Mouse (Mus musculus) cerebellum, adult 9-11 months (tissue): Measurements from ENCODE around the gene Slc13a5.

Source experiments
- DNase-seq: peaks from one replicate; pipeline ENCODE4 v3.0.0; 2022

Gene Slc13a5

DNA sequence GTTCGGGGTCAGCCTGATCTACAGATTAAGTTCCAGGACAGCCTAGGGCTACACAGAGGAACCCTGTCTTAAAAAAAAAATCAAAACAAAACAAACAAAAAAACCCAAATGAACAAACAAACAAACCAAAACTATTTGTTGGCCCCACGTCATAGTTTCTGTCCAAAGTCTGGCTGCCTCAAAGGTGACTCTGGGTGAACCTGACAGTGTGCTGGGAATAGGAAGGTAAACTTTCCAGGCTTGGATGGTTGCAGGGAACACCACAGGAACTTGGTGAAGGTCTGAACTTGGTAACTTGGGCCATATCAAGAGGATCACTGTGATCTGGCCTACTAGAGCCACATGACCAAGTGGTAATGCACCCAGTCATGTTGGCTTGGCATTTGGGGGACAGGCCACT, 10.6 kb downstream of the Slc13a5 start:
- no peak for DNase-seq

DNA sequence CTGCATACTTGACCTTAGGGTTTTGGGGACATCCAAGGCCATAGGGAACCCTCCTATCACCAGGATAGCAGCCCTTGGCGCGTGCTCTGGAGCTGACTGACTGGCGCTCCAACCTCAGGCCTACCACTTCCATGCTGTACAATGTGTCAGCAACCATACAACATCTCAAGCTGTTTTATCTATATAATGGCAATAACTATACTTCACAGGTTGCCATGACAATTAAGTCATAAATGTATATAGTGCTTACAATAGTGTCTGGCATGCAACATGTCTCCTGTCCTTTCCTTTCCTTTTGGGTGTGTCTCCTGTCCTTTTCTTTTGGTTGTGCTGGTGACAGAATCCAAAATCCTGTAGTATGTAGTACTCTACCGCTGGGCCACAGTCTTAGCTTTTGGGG, 11.4 kb downstream of the Slc13a5 start:
- DNase-seq: no peak

DNA sequence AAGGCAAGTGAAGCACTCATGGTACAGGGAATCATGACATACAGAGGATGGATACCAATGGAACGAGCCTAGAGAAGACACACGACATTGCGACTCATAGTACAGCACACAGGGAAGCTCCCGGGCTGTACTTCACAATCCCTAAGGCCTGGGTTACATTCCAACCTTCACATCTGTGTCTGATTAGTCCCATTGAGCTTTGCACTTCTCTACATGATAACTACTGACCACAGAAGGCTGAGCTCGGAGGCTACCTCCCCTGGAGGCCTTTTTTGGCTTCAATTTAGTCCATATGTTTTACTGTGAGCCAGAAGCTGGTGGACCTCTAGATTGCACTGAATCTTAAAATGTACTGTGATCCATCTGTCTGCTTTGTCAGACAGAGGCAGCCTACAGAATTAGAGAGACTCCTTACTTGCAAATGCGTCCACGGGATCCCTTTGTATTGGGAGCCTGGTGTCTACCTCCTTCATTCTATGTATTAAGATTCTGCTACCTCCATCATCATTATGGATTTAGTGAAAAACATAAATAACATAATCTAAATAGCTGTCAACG, 21.7 kb downstream of the Slc13a5 start:
- DNase-seq: no peak

DNA sequence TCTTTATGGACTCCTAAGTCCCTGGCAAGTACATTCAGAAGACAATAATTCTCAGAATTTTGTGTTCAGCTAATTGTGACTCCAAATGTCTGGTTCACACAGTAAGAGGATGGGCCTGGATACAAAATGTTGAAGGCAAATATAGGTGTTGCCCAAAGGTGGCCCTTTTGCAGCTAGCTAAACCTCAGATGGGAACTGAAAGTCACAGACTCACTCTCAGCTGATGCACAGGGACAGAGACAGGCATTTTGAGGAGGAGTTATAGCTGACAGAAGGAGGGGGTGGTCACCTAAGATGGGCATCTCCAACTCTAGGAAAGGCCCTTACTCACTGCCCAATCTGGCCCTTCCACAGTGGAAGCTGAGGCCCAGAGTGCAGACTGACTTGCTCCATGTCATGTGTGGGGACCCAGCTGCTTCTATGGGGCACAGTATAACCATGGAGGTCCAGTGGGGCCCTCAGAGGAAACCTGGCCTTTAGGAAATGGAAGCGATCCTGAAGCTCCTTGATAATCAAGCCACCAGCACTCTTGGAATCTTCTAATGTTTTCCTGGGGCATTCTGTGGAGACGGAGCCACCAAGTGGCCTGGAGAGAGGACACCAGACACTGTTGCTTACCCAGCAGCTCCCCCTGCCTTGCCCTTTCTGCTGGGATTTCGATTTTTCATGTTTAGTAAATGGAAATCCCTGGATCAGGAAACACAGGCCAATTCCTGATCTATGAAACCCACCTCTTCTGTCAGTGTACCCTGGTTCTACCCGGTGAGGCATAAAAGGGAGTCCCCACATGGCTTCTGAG, 26.8 kb downstream of the Slc13a5 start:
- no peak for DNase-seq

DNA sequence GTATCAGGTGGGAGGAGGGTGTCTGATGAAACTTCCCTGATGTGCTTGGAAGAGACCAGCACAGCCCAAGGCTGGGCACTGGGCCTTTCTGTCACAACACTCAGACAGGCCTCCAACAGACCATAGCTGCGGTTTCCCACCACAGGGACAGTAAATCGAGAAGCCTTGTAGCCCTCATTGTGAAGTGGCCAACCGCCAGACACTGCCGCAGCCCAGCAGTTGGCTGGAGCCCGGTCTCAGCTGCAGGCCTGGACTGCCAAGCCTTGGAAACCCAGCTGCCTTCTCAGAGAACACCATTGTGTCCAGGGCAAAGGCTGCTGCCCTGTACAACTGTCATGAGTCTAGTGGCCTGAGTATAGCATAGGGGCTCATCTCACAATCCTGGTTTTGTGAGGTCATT, 33.0 kb downstream of the Slc13a5 start:
- peak; percentile 43 for DNase-seq

DNA sequence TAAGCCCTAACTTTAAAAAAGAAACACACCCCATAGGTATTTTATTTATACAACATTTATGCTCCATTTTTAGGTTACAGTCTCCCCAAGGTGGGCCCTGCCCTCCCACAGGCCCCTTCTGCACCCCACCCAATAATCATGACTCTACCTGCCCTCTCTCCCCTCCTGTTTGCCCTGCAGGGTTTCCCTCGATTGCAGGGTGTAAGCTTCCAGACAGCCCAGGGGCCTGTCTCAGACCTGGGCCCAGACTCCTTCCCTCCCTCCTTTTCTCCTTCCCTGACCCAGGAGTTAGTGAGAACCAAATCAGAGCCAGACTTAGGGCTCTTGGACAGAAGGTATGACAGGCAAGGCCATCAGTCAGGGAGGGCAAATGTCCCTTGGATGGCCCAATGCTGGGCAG, 34.0 kb downstream of the Slc13a5 start:
- no peak for DNase-seq

DNA sequence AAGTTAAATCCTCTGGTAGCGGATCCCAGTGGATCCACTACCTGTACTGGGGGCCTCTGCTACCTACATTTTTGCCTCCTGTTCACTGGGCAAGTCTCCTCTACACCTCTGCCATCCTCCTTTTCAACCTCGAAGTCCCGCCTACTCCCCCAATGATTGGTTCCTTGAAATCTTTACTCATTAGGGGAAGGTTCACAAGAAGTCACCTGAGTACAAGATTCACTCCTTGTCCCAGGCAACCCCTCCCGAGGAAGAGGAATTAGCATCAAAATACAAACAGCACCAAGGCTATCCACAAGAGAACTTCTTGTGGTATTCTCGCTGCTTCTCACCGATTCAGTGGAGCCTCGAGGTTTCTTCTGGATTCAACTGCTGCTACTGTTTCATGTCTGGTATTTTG, 35.0 kb downstream of the Slc13a5 start:
- no peak for DNase-seq

DNA sequence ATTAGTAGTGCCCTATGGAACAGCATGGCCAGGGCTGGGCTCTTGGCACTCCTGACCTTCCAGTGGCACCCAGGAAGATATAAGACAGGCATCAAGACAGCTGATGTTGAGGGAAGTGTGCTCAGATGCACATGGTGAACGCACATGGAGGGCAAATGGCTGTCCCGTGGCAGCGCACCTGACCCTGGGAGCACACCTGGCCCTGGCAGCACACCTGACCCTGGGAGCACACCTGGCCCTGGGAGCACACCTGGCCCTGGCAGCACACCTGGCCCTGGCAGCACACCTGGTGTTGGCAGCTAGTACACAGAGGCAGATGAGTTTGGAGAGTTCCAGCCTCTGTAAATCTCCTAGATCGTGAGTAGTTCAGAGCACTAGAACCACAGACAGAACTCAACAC, 38.5 kb downstream of the Slc13a5 start:
- DNase-seq: no peak

DNA sequence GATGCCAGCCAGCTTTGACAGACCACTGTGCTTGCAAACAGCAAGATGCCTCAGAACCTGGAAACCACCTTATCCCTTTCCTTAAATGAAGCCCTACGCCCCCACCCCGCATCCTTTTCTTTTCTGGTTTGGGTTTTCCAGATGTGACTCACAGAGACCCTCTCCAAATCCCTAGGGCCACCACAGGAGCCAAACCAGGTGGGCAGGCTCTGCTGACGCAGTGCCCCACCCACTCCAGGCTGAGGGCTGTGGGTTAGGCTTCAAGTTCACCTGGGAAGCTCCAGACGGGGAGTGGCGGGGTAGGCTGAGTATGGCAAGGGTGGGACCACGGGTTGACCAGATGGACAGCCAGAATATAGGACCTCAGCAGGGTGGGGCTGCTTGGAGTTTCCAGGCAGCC, 40.1 kb downstream of the Slc13a5 start:
- no peak for DNase-seq

DNA sequence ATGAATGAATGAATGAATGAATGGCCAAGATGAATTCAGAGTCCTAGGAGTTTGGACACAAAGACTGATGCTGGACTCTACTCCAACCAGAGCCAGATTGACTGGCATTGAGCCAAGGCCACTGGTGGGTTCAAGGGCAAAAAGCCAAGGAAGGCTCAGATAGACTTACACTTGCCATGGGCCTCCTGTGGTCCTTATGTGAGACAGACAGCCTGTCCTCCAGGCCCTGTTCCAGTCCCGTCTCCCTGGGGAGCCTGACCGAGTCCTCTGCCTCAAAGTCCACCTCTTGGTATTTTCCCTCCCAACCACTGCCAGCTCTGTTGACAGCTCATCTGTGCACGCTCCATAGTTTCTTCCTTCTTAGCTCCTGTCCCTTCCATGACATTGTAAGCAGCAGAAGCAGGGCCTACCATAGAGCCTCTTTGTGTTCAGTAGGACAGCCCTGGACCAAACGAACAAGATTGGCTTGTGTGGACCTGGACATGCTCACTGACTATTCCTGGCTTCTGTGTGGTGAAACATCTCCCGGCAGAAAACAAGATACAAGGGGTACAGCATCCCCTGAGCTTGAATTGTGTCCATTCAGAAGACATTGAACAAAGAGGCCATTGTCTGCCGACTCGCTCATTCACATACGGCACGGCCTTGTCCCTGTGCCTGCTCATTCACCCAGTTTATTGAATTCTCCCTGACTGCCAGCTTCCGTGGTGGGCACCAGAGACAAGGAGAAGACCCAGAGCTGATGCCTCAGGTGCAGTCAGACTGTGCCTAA, 40.8 kb downstream of the Slc13a5 start:
- peak; percentile 73 for DNase-seq

DNA sequence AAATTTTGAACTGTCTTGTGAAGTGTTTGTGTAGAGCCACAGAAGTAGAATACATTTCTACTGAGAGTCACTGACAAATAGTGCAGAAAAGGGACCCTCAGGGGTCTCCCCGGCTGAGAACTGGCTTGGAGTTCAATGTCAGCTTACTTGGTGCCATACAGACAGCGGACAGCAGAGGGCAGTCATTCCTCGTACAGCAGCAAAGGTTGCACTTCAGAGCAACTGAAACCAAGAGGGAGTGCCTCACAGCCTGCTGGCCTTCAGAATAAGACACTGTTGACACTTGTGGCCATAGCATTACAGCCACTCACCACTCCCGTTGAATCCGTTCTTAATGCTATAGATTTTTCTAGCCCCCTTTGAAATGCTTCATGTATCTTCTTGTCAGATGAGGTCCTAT, 42.2 kb downstream of the Slc13a5 start:
- DNase-seq: peak; percentile 67

DNA sequence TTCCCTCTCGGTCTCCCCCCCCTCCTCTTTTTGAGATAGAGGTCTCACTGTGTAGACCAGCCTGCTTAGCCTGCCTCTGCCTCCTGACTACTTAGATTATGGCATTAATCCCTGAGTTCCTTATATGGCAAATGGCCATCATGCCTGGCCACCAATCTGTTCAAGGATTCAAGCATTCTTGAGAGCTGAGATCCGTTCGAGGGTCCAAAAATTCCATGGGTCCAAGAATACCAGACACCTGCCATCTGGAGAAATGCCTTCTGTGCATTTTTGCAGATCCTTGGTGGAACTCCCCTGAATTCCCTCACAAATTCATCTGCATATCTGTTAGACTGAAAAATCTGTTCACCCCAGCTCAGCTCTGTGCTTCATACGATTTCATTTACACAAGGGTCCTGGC, 43.6 kb downstream of the Slc13a5 start:
- no peak for DNase-seq

DNA sequence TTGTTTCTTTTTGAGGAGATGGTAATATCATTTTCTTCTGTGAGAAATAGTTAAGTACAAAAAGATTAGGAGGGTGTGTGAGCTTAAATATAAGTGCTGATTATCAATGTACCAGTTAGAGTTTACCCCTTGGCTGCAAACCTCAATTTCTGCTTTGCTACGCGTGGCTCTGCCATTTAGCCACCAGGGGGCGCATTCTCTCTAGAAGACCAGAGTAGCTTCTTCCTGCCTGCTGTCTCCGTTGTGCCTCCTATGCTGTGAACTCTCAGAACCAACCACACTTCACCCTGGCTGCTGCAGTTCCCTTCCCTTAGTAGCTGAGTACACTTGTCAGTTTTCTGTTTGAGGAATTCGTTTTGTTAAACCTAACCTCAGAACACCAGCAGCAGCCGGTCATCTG, 45.7 kb downstream of the Slc13a5 start:
- DNase-seq: peak; percentile 48

DNA sequence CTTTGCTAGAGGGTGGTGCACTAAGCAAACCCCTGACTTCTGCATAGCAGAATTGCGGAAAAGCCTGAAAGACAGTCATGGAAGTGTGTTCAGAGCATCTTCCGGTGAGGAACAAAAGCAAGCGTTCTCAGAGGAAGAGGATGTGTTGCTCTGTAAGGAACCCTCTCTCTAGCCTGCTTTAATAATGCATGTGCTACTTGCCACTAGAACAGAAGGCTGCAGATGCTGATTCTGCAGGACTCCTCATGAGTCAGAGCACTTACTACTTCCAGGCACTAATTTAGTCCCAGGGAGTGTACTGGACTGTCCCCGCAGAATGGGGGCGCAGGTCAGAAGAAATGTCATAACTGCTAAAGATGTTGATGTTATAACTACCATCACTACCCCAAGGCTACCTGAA, 49.9 kb downstream of the Slc13a5 start:
- DNase-seq: no peak

DNA sequence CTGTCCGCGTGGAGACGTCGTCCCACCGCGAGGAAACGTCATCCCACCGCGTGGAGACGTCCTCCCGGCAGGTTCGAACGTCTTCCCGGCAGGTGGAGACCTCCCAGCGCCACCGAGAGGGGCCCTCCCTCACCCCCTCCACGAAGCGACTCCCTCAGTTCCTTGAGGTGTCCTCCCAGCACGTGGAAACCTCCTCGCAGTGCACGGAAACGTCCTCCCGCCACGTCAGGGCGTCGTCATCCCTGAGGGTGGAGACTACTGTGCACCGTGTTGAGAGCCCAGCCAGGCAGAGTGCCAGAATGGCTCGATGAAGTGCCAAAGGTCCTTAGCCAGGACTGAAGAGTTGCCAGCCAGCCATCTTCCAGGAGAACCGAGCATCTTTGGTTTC, 51.6 kb downstream of the Slc13a5 start, which contains the start of gene Med31:
Med31 (minus strand) TSS at position 183 of the 388 bp plus-strand sequence.
- DNase-seq: peak; percentile 91

DNA sequence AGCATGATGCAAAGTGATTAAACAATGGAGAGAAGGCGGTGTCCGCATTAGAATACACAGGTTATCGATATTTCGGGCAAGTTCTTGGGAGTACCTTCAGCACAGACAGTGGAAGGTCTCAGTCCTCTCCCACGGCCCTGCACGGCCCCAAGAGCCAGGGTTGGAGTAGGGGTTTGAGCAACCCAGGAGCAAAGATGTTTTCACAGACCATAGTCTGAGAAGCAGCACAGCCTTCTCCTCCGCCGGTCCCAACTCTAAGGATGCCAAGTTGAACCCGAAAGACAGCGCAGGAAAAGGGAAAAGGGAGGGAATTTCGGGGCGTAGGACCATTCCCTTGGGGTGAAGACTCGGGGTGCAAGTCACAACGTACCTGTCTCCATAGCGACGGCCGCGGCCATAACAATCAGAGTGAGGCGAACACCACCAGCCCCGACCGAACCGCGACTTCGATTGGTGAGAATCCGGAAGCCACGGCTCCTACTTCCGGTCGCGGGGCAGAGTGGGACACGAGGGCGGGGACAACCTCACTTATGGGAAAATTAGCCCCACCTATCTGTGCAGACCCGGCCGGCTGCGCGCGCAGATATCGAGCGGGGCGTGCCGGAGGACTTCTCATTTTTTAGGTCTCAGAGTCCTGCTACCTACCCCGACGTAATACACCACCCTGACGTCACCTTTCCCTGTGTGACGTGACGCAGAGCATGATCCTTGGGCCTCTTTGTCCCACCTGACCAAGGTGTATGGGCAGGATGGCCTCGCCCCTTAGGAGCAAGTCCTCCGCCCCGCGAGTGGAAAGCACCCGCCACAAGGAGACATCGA, 52.2 kb downstream of the Slc13a5 start:
- peak; percentile 94 for DNase-seq

DNA sequence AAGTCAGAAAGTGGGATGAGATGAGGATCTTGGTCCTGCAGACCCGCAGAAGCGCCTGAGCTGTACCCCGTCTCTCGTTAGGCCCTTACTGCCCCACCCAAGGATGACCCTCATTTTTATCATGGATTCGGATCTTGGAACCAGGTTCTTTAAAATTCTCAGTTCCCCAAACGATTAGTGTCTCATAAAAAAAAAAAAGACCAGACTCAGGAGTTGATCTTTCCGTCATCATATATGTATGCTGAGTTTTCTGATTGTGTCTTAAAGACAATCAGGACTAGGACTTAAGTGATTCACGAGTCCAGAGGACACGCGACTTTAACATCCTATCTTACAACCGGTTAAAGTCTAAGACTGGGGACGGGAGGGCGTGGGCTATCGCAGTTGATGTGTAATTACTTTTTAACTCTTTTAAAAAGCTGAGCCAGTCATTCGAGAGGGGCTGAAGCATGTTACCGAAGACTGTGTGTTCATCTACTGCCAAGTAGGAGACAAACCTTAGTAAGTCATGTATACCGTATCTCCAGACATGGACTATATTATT, 59.1 kb downstream of the Slc13a5 start:
- DNase-seq: no peak

DNA sequence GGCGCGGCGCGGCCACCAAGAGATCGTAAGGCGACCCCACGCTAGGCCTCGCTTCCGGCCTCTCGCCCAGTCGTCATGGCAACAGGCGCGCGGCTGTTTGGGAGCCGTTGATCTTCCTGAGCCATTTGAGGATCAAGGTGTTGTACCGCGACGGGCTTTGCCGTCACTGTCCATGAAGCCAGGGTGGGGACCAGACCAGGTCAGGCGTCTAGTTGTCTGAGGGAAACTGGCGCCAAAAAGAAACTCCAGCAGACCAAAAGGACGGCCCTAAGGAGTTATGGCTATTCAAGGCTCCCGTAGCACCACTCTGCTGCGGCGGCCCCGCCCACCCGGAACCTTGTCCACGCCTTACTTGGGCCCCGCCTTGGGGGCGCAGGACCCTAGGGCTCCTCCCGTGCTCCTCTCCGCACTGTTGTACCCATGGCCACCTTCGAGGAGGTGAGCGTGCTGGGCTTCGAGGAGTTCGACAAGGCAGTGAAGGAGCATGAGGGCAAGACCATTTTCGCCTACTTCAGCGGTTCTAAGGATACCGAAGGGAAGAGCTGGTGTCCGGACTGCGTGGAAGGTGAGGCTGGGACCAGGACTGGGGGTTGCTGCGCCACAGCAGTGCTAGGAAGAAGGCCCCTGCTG, 59.7 kb downstream of the Slc13a5 start, which contains the start of the genes 4933427D14Rik and Txndc17:
4933427D14Rik (minus strand) TSS at position 256 of the 630 bp plus-strand sequence.
Txndc17 (plus strand) TSS at position 344 of the 630 bp plus-strand sequence.
- peak; percentile 87 for DNase-seq

DNA sequence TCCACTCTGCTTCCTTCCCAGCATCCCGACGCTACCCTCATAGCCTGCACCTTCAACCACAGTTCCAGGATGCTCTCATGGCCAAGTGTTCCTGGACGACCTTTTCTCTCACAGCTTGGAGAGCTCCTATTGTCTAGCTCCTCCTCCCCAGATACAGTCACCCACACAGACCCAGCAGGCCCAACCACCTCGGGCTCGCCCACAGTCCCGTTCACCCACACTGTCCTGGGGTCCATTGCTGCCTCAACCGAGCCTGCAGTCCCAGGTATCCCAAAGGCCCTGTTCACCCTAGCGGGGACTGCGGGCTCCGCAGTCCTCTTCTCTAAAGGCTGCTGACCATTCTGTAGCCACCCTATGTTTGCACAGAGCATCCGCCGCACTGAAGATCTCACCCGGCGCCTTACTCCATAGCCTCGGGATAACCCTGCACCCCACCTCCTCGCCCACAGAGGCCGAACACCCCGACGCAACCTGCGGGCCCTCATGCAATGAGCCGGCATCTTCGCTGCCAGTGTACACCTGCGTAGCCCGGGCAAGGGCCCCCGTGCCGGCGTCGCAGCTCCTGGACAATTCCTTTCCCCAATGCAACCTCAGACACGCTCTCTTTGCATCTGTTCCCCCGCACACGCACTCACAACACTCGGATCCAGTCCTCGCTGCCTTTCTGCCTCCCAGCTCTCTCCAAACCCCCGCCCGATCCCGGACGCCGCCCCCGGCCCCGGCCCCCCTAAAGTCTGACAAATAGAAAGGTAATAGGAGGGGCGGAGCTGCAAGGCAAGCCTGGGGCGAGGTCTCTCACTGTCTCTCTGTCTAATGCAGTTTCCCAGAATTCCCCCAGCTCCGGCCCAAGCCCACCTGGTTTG, 60.5 kb downstream of the Slc13a5 start, which contains the start of gene Gm43951:
Gm43951 (minus strand) TSS at position 500 of the 863 bp plus-strand sequence.
- peak; percentile 59 for DNase-seq

DNA sequence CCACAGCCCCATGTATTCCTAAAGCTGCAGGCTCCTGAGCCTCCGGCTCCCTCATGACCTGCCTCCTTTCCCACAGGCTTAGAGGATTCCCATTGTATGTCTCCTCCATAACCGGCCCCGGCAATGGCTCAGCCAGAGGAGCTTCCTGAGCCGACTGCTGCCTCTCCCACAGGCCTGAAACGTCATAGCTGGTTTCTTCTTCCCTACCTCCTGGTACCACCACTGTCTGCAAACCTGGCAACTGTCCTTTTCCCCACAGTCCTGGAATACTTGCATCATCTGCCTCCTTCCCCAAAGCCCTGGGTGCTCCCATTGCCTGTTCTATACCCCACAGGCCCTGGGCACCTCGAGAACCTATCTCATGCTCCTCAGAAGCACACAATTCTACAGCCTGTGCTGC, 61.8 kb downstream of the Slc13a5 start:
- DNase-seq: no peak

DNA sequence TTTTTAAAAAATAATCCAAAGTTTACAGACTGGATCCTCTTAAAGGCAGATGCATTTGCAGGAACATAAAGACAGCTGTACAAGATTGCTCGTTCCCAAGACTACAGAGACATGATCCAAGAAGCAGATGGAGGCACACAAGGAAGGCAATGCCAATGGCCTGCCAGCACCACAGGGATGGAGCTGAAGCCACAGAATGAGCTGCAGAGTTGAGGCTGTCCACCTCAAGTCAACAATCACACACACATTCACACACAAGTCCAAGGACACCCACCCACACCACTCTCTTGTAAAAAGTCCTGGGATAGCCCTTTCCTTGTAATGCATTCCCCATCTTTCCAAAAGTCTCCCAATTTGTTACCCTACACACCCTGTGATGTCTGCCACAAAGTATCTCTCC, 63.6 kb downstream of the Slc13a5 start:
- peak; percentile 54 for DNase-seq
